Mouse (Mus musculus): ENCODE data around the gene Tnfsf4. TPM values are rescaled to one million over a fixed set of nuclear protein-coding genes. Genes with fewer than 3 reads are reported as not detected.

Tnfsf4 gene
- polyA plus RNA-seq, 1 experiment from 2014 or later: 0.06 TPM

- Histone ChIP-seq H3K36me3 (ENCODE audit: control insufficient read depth, insufficient read depth, low read length) (no peaks in the 10 kb centered on the region), H3K27ac (ENCODE audit: low read length) (no peak overlapping the region), H3K4me2 (ENCODE audit: low read depth, low read length) (no peak overlapping the region), H3K9me3 (replicated peaks; ENCODE audit: control insufficient read depth, low read length) (no peaks in the 10 kb centered on the region), H3K9ac (ENCODE audit: low read length) (no peak overlapping the region), H3K4me1 (ENCODE audit: control insufficient read depth, insufficient read depth, low read length) (peaks cover 8% of the 10 kb centered on the region), H3K4me3 (replicated peaks; ENCODE audit: low read length) (no peak overlapping the region), H3K27me3 (ENCODE audit: control insufficient read depth, insufficient read depth, low read length) (no peaks in the 10 kb centered on the region)
- 71% methylated on average over 10 of the region's 10 CpGs for WGBS
- ATAC-seq (ENCODE audit: insufficient read depth, low FRiP score): no peak
Measured at GRCm38 (mm10) chr1:161392906-161393305, 2.3 kb upstream of the Tnfsf4 start.

- H3K4me1 ChIP-seq (ENCODE audit: control insufficient read depth, insufficient read depth, low read length): peaks cover 8% of the 10 kb centered on the region
- no peaks in the 10 kb centered on the region for H3K9me3 ChIP-seq (replicated peaks; ENCODE audit: control insufficient read depth, low read length)
- no peaks in the 10 kb centered on the region for H3K27me3 ChIP-seq (ENCODE audit: control insufficient read depth, insufficient read depth, low read length)
- 39% methylated on average over 5 of the region's 5 CpGs for WGBS
- ATAC-seq (ENCODE audit: insufficient read depth, low FRiP score): no peak
- H3K36me3 ChIP-seq (ENCODE audit: control insufficient read depth, insufficient read depth, low read length): no peaks in the 10 kb centered on the region
- H3K4me2 ChIP-seq (ENCODE audit: low read depth, low read length): no peak overlapping the region
- H3K9ac ChIP-seq (ENCODE audit: low read length): no peak overlapping the region
- no peak overlapping the region for H3K27ac ChIP-seq (ENCODE audit: low read length)
- no peak overlapping the region for H3K4me3 ChIP-seq (replicated peaks; ENCODE audit: low read length)
Measured at GRCm38 (mm10) chr1:161395610-161396009, 401 bp downstream of the Tnfsf4 start.

- no peak overlapping the region for H3K4me3 ChIP-seq (replicated peaks; ENCODE audit: low read length)
- ATAC-seq (ENCODE audit: insufficient read depth, low FRiP score): peak; percentile 72; the same call in 1 of the 2 replicates
Measured at GRCm38 (mm10) chr1:161396351-161396750, 1.1 kb downstream of the Tnfsf4 start.

GRCm38 (mm10) chr1:161400126-161400525, 4.9 kb downstream of the Tnfsf4 start:
- whole genome bisulfite sequencing: 29% methylated on average over 6 of the region's 6 CpGs
- Histone ChIP-seq H3K9ac (ENCODE audit: low read length) (no peak overlapping the region), H3K4me2 (ENCODE audit: low read depth, low read length) (no peak overlapping the region), H3K9me3 (replicated peaks; ENCODE audit: control insufficient read depth, low read length) (peaks cover 2% of the 10 kb centered on the region; the same call in 1 of the 2 replicates), H3K4me1 (ENCODE audit: control insufficient read depth, insufficient read depth, low read length) (peaks cover 8% of the 10 kb centered on the region), H3K27me3 (ENCODE audit: control insufficient read depth, insufficient read depth, low read length) (no peaks in the 10 kb centered on the region), H3K4me3 (replicated peaks; ENCODE audit: low read length) (no peak overlapping the region), H3K36me3 (ENCODE audit: control insufficient read depth, insufficient read depth, low read length) (no peaks in the 10 kb centered on the region), H3K27ac (ENCODE audit: low read length) (no peak overlapping the region)
- no peak for ATAC-seq (ENCODE audit: insufficient read depth, low FRiP score)

More at GRCm38 (mm10) chr1:161396351-161396750, 1.1 kb downstream of the Tnfsf4 start:
- Histone ChIP-seq H3K36me3 (ENCODE audit: control insufficient read depth, insufficient read depth, low read length) (no peaks in the 10 kb centered on the region), H3K27ac (ENCODE audit: low read length) (no peak overlapping the region), H3K4me2 (ENCODE audit: low read depth, low read length) (no peak overlapping the region), H3K9me3 (replicated peaks; ENCODE audit: control insufficient read depth, low read length) (no peaks in the 10 kb centered on the region), H3K4me1 (ENCODE audit: control insufficient read depth, insufficient read depth, low read length) (peaks cover 8% of the 10 kb centered on the region), H3K9ac (ENCODE audit: low read length) (no peak overlapping the region), H3K27me3 (ENCODE audit: control insufficient read depth, insufficient read depth, low read length) (no peaks in the 10 kb centered on the region)
- WGBS: 57% methylated on average over 10 of the region's 10 CpGs

GRCm38 (mm10) chr1:161403061-161403460, 7.9 kb downstream of the Tnfsf4 start:
- no peak overlapping the region for H3K4me2 ChIP-seq (ENCODE audit: low read depth, low read length)
- peaks cover 2% of the 10 kb centered on the region; the same call in 1 of the 2 replicates for H3K9me3 ChIP-seq (replicated peaks; ENCODE audit: control insufficient read depth, low read length)
- no peak overlapping the region for H3K9ac ChIP-seq (ENCODE audit: low read length)
- no peaks in the 10 kb centered on the region for H3K4me1 ChIP-seq (ENCODE audit: control insufficient read depth, insufficient read depth, low read length)
- ATAC-seq (ENCODE audit: insufficient read depth, low FRiP score): no peak
- H3K27ac ChIP-seq (ENCODE audit: low read length): no peak overlapping the region
- no peaks in the 10 kb centered on the region for H3K36me3 ChIP-seq (ENCODE audit: control insufficient read depth, insufficient read depth, low read length)
- no peak overlapping the region for H3K4me3 ChIP-seq (replicated peaks; ENCODE audit: low read length)
- 79% methylated on average over 2 of the region's 2 CpGs for WGBS
- no peaks in the 10 kb centered on the region for H3K27me3 ChIP-seq (ENCODE audit: control insufficient read depth, insufficient read depth, low read length)

GRCm38 (mm10) chr1:161406480-161406879, 11.3 kb downstream of the Tnfsf4 start:
- H3K4me2 ChIP-seq (ENCODE audit: low read depth, low read length): no peak overlapping the region
- WGBS: 50% methylated on average over 1 of the region's 1 CpGs
- H3K4me1 ChIP-seq (ENCODE audit: control insufficient read depth, insufficient read depth, low read length): no peaks in the 10 kb centered on the region
- H3K27me3 ChIP-seq (ENCODE audit: control insufficient read depth, insufficient read depth, low read length): no peaks in the 10 kb centered on the region
- H3K9me3 ChIP-seq (replicated peaks; ENCODE audit: control insufficient read depth, low read length): peaks cover 2% of the 10 kb centered on the region; the same call in 1 of the 2 replicates
- H3K4me3 ChIP-seq (replicated peaks; ENCODE audit: low read length): no peak overlapping the region
- ATAC-seq (ENCODE audit: insufficient read depth, low FRiP score): peak; percentile 47; the same call in 1 of the 2 replicates
- no peak overlapping the region for H3K9ac ChIP-seq (ENCODE audit: low read length)
- no peaks in the 10 kb centered on the region for H3K36me3 ChIP-seq (ENCODE audit: control insufficient read depth, insufficient read depth, low read length)
- H3K27ac ChIP-seq (ENCODE audit: low read length): no peak overlapping the region

- Histone ChIP-seq H3K4me1 (ENCODE audit: control insufficient read depth, insufficient read depth, low read length) (no peaks in the 10 kb centered on the region), H3K4me3 (replicated peaks; ENCODE audit: low read length) (no peak overlapping the region), H3K9me3 (replicated peaks; ENCODE audit: control insufficient read depth, low read length) (no peaks in the 10 kb centered on the region), H3K9ac (ENCODE audit: low read length) (no peak overlapping the region), H3K27ac (ENCODE audit: low read length) (no peak overlapping the region), H3K4me2 (ENCODE audit: low read depth, low read length) (no peak overlapping the region), H3K36me3 (ENCODE audit: control insufficient read depth, insufficient read depth, low read length) (no peaks in the 10 kb centered on the region), H3K27me3 (ENCODE audit: control insufficient read depth, insufficient read depth, low read length) (no peaks in the 10 kb centered on the region)
- no peak for ATAC-seq (ENCODE audit: insufficient read depth, low FRiP score)
Measured at GRCm38 (mm10) chr1:161419926-161420325, 24.7 kb downstream of the Tnfsf4 start.

GRCm38 (mm10) chr1:161420646-161421045, 25.4 kb downstream of the Tnfsf4 start:
- H3K9me3 ChIP-seq (replicated peaks; ENCODE audit: control insufficient read depth, low read length): no peaks in the 10 kb centered on the region
- no peaks in the 10 kb centered on the region for H3K4me1 ChIP-seq (ENCODE audit: control insufficient read depth, insufficient read depth, low read length)
- no peak overlapping the region for H3K4me2 ChIP-seq (ENCODE audit: low read depth, low read length)
- WGBS: 81% methylated on average over 9 of the region's 9 CpGs
- no peak for ATAC-seq (ENCODE audit: insufficient read depth, low FRiP score)
- no peak overlapping the region for H3K27ac ChIP-seq (ENCODE audit: low read length)
- no peak overlapping the region for H3K9ac ChIP-seq (ENCODE audit: low read length)
- no peak overlapping the region for H3K4me3 ChIP-seq (replicated peaks; ENCODE audit: low read length)
- H3K36me3 ChIP-seq (ENCODE audit: control insufficient read depth, insufficient read depth, low read length): no peaks in the 10 kb centered on the region
- H3K27me3 ChIP-seq (ENCODE audit: control insufficient read depth, insufficient read depth, low read length): no peaks in the 10 kb centered on the region

- ATAC-seq (ENCODE audit: insufficient read depth, low FRiP score): no peak
- Histone ChIP-seq H3K27ac (ENCODE audit: low read length) (no peak overlapping the region), H3K9ac (ENCODE audit: low read length) (no peak overlapping the region), H3K4me3 (replicated peaks; ENCODE audit: low read length) (no peak overlapping the region), H3K27me3 (ENCODE audit: control insufficient read depth, insufficient read depth, low read length) (no peaks in the 10 kb centered on the region), H3K4me2 (ENCODE audit: low read depth, low read length) (no peak overlapping the region), H3K9me3 (replicated peaks; ENCODE audit: control insufficient read depth, low read length) (no peaks in the 10 kb centered on the region), H3K4me1 (ENCODE audit: control insufficient read depth, insufficient read depth, low read length) (no peaks in the 10 kb centered on the region), H3K36me3 (ENCODE audit: control insufficient read depth, insufficient read depth, low read length) (no peaks in the 10 kb centered on the region)
- WGBS: 57% methylated on average over 4 of the region's 4 CpGs
Measured at GRCm38 (mm10) chr1:161426277-161427056, 31.3 kb downstream of the Tnfsf4 start.

Measured in stomach, embryonic 16.5 days (tissue).